ENCODE assay signal across 10 mouse cellular contexts in the genomic region with DNA sequence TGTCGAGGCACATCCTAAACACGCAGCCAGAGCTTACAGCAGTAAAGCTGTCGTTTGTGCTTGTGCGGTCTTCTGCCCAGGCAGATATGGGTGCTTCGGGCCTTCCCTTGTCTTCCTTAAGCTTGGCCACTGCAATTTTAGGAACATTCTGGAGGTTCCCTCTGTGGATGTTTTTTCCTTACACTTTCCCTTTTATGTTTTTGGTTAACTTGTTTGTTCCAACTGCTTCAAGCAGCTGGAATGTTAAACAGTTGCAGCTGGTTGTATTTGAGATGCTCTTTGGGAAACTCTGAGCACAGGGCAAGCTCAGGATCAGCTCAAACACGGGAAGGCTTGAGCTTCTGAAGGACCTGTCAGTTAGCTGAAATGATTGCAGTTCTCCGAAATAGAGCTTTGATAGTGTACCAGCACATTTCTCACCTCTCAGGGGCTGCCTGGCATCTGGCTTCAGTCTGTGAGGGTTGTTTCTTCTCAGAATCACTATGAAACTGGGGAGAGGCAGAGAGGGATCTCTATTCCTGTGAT. TPM values are rescaled to one million over a fixed set of nuclear protein-coding genes. Genes with fewer than 3 reads are reported as not detected.
DNase-seq lines count a peak whose midpoint lies in the region; ATAC-seq and TF ChIP-seq lines count a peak whose summit lies in the region.
"Had no signal": no experiment of that assay in that cellular context is flagged by ENCODE, and none has a peak within 500 bp of the region (broad histone marks: within the 10 kb centered on the region; RNA-seq: fewer than 3 reads in every experiment).

No protein-coding gene starts in this region.

- no peaks in the 10 kb centered on the region for H3K9me3 ChIP-seq in kidney, embryonic 16.5 days (ENCODE audit: low read length)
- no peaks in the 10 kb centered on the region for H3K9me3 ChIP-seq in embryonic facial prominence, embryonic 12.5 days
- no peaks in the 10 kb centered on the region for H3K9me3 ChIP-seq in limb, embryonic 15.5 days
- H3K9me3 ChIP-seq: midbrain, embryonic 10.5 days had no signal

- no peak for TF ChIP-seq POLR2A in cortical plate, adult 2 months (IDR thresholded peaks at IDR 0.05; ENCODE audit: extremely low read depth, insufficient read depth, low read length)

- 34% methylated on average over 7 of the region's 7 CpGs for WGBS in kidney, embryonic 16.5 days
- 15% methylated on average over 7 of the region's 7 CpGs for WGBS in embryonic facial prominence, embryonic 12.5 days
- 10% methylated on average over 7 of the region's 7 CpGs for WGBS in limb, embryonic 15.5 days

- no peak for DNase-seq in kidney, postnatal 36 days
- DNase-seq in urinary bladder, postnatal 25 days (ENCODE audit: low spot score), result no peak
- DNase-seq: cerebellum, adult 2 months had no signal

- no peak for ATAC-seq in kidney, embryonic 16.5 days (ENCODE audit: low FRiP score, low TSS enrichment)
- ATAC-seq in embryonic facial prominence, embryonic 12.5 days (ENCODE audit: insufficient number of reproducible peaks, insufficient read depth, low FRiP score, low TSS enrichment), result no peak
- no peak for ATAC-seq in limb, embryonic 15.5 days (ENCODE audit: insufficient number of reproducible peaks, low FRiP score, low TSS enrichment, low read depth)
- no peak for ATAC-seq in CD4-positive, CD25-positive, alpha-beta regulatory T cell, adult 4 months
- ATAC-seq: inflammation-experienced regulatory T-cells, adult 6 months had no signal

- peaks cover 18% of the 10 kb centered on the region for H3K4me1 ChIP-seq in kidney, embryonic 16.5 days (ENCODE audit: insufficient read depth, low read length)
- peaks cover 4% of the 10 kb centered on the region; the same call in 1 of the 2 replicates for H3K4me1 ChIP-seq in cortical plate, adult 2 months (ENCODE audit: control insufficient read depth, insufficient read depth, low read length)
- H3K4me1 ChIP-seq in embryonic facial prominence, embryonic 12.5 days, result peaks cover 33% of the 10 kb centered on the region
- H3K4me1 ChIP-seq in limb, embryonic 15.5 days, result peaks cover 25% of the 10 kb centered on the region

- 0 out of 2 replicates have a peak overlapping the region, but pooled peaks have one; percentile 12 for H3K9ac ChIP-seq in kidney, embryonic 16.5 days (replicated peaks; ENCODE audit: low read length)
- H3K9ac ChIP-seq in embryonic facial prominence, embryonic 12.5 days, result no peak overlapping the region
- no peak overlapping the region for H3K9ac ChIP-seq in limb, embryonic 15.5 days

- H3K27me3 ChIP-seq in kidney, embryonic 16.5 days (ENCODE audit: insufficient read depth, low read length), result no peaks in the 10 kb centered on the region
- no peaks in the 10 kb centered on the region for H3K27me3 ChIP-seq in embryonic facial prominence, embryonic 12.5 days
- H3K27me3 ChIP-seq in limb, embryonic 15.5 days, result no peaks in the 10 kb centered on the region

- no peaks in the 10 kb centered on the region for H3K36me3 ChIP-seq in kidney, embryonic 16.5 days (ENCODE audit: insufficient read depth, low read length)
- no peaks in the 10 kb centered on the region for H3K36me3 ChIP-seq in embryonic facial prominence, embryonic 12.5 days
- H3K36me3 ChIP-seq in limb, embryonic 15.5 days, result no peaks in the 10 kb centered on the region

- no peak overlapping the region for H3K4me2 ChIP-seq in kidney, embryonic 16.5 days (replicated peaks; ENCODE audit: low read depth, low read length)
- H3K4me2 ChIP-seq in embryonic facial prominence, embryonic 12.5 days (replicated peaks), result peak overlapping the region; percentile 19
- peak overlapping the region; percentile 6; the same call in 1 of the 2 replicates for H3K4me2 ChIP-seq in limb, embryonic 15.5 days

- TF ChIP-seq CTCF in cortical plate, adult 2 months (IDR thresholded peaks at IDR 0.05; ENCODE audit: extremely low read depth, insufficient read depth, low read length), result no peak

- no peak overlapping the region for H3K4me3 ChIP-seq in kidney, embryonic 16.5 days (ENCODE audit: low read length)
- H3K4me3 ChIP-seq in cortical plate, adult 2 months (ENCODE audit: insufficient read depth, low read length), result no peak overlapping the region
- H3K4me3 ChIP-seq in embryonic facial prominence, embryonic 12.5 days, result no peak overlapping the region
- H3K4me3 ChIP-seq in limb, embryonic 15.5 days, result no peak overlapping the region
- H3K4me3 ChIP-seq: midbrain, embryonic 10.5 days had no signal

- peak overlapping the region; percentile 51 for H3K27ac ChIP-seq in kidney, embryonic 16.5 days (ENCODE audit: low read length)
- peak overlapping the region; percentile 57; the same call in 1 of the 2 replicates for H3K27ac ChIP-seq in cortical plate, adult 2 months (ENCODE audit: insufficient read depth, low read length)
- H3K27ac ChIP-seq in embryonic facial prominence, embryonic 12.5 days, result peak overlapping the region; percentile 89
- peak overlapping the region; percentile 87 for H3K27ac ChIP-seq in limb, embryonic 15.5 days
- H3K27ac ChIP-seq: midbrain, embryonic 10.5 days had no signal

RNA-seq across cellular contexts. Expression of a gene that starts 34.5 kb away (rescaled TPM):
- polyA plus RNA-seq in kidney, embryonic 16.5 days (2015; fragmentation: Nextera tagmentation; extraction: Ambion mirVana), result 158 and 167 TPM in 2 replicates
- 64.1 and 65.2 TPM in 2 replicates for polyA plus RNA-seq in cortical plate, adult 2 months (2012; rRNA removed)
- 133 and 135 TPM in 2 replicates for polyA plus RNA-seq in embryonic facial prominence, embryonic 12.5 days (2016; fragmentation: Nextera tagmentation; extraction: Ambion mirVana)
- polyA plus RNA-seq in limb, embryonic 15.5 days (2015; fragmentation: Nextera tagmentation; extraction: Ambion mirVana), result 148 TPM in 2 replicates
- 100 to 1,000 TPM; 117 to 132 TPM for polyA plus RNA-seq in CD4-positive, CD25-positive, alpha-beta regulatory T cell, adult 4 months (2017; shearing (Covaris generic))

RNA-seq across cellular contexts. Expression of a gene that starts 34.6 kb away (rescaled TPM):
- 79.1 and 82.5 TPM in 2 replicates for polyA plus RNA-seq in kidney, embryonic 16.5 days (2015; fragmentation: Nextera tagmentation; extraction: Ambion mirVana)
- 64.9 and 65.8 TPM in 2 replicates for polyA plus RNA-seq in cortical plate, adult 2 months (2012; rRNA removed)
- 80.6 and 87.3 TPM in 2 replicates for polyA plus RNA-seq in embryonic facial prominence, embryonic 12.5 days (2016; fragmentation: Nextera tagmentation; extraction: Ambion mirVana)
- polyA plus RNA-seq in limb, embryonic 15.5 days (2015; fragmentation: Nextera tagmentation; extraction: Ambion mirVana), result 69.4 and 72.4 TPM in 2 replicates
- polyA plus RNA-seq in CD4-positive, CD25-positive, alpha-beta regulatory T cell, adult 4 months (2017; shearing (Covaris generic)), result 10 to 100 TPM; 63.6 to 75.8 TPM
